Mouse (Mus musculus) liver, adult 2 months (tissue): ENCODE results near the gene Phtf2. TPM values are rescaled to one million over a fixed set of nuclear protein-coding genes. Genes with fewer than 3 reads are reported as not detected.
A peak's percentile ranks its signal among the peaks of the same experiment; 100 is the strongest.
"Not testable (repeated sequence)": the region's sequence is repeated elsewhere in the genome, so short reads cannot be mapped to it uniquely, and the experiment has no call there.

Source experiments
- DNase-seq: peaks from one replicate; pipeline ENCODE4 v3.0.0-alpha.2; 2011; ENCODE audit warnings: low read depth, low spot score; ENCODE audit errors: extremely low read depth
- H3K27ac ChIP-seq: fragments of 200-500 bp; replicated peaks from 2 replicates; pipeline ENCODE4 v1.5.1; 2012; ENCODE audit warnings: low read depth, mild to moderate bottlenecking, control low read depth, inconsistent platforms, low read length; ENCODE audit not compliant: insufficient read depth
- H3K27me3 ChIP-seq: fragments of 200-500 bp; 2 replicates; pipeline ENCODE4 v1.6.1; 2012; ENCODE audit warnings: mild to moderate bottlenecking, moderate library complexity, low read length, inconsistent platforms; ENCODE audit not compliant: control insufficient read depth, insufficient read depth
- H3K36me3 ChIP-seq: fragments of 200-500 bp; 2 replicates; pipeline ENCODE4 v1.6.1; 2012; ENCODE audit warnings: low read length, inconsistent platforms; ENCODE audit not compliant: control insufficient read depth, insufficient read depth
- H3K4me1 ChIP-seq: fragments of 200-500 bp; 2 replicates; pipeline ENCODE4 v1.6.1; 2011; ENCODE audit warnings: low read length; ENCODE audit not compliant: control insufficient read depth, insufficient read depth
- H3K4me3 ChIP-seq: fragments of 200-500 bp; 2 replicates; pipeline ENCODE4 v1.5.1; 2011; ENCODE audit warnings: low read depth, mild to moderate bottlenecking, control low read depth, low read length, moderate library complexity; ENCODE audit not compliant: insufficient read depth
- H3K79me2 ChIP-seq: fragments of 200-500 bp; 2 replicates; pipeline ENCODE4 v1.6.1; 2012; ENCODE audit warnings: inconsistent platforms, mild to moderate bottlenecking, low read length, moderate library complexity; ENCODE audit not compliant: control insufficient read depth, insufficient read depth
- H3K9ac ChIP-seq: fragments of 200-500 bp; 2 replicates; pipeline ENCODE4 v1.6.1; 2012; ENCODE audit warnings: low read depth, mild to moderate bottlenecking, control low read depth, inconsistent platforms, low read length
- CTCF ChIP-seq: fragments of 200-500 bp; IDR thresholded peaks from 2 replicates; pipeline ENCODE4 v1.5.1; 2011; ENCODE audit warnings: low read depth, low read length, control low read depth
- POLR2A ChIP-seq: fragments of 200-500 bp; IDR thresholded peaks from 2 replicates; pipeline ENCODE4 v1.6.1; 2011; ENCODE audit warnings: low read length, control low read depth; ENCODE audit not compliant: insufficient read depth; ENCODE audit errors: extremely low read depth
- WGBS: fragments of 180-500 bp; shearing (Covaris S2); methylation state at CpG from one replicate; pipeline ENCODE4 v1.1.7; 2018; 5-methylcytosine and 5-hydroxymethylcytosine counted together
- polyA plus RNA-seq: library from polyadenylated mRNA; depleted of rRNA; stranded (reverse); fragments of >200 nt; gene quantifications from 2 replicates; pipeline ENCODE4 v1.2.3, GENCODE M21; 2012
- total RNA-seq: library from RNA; depleted of rRNA; stranded (reverse); fragments of >200 nt; gene quantifications from 2 replicates; pipeline ENCODE4 v1.2.3, GENCODE M21; 2014

Phtf2 gene
- total and polyA plus RNA-seq, 2 experiments, result 1.2 to 6.2 TPM

- DNase-seq, result no peak
- no peaks in the 10 kb centered on the region for H3K27me3 ChIP-seq
- no peak for TF ChIP-seq CTCF
- no peak for TF ChIP-seq POLR2A
- no peaks in the 10 kb centered on the region for H3K36me3 ChIP-seq
- no peak overlapping the region for H3K4me3 ChIP-seq
- H3K4me1 ChIP-seq, result no peaks in the 10 kb centered on the region
- no peaks in the 10 kb centered on the region; the same call in 1 of the 2 replicates for H3K79me2 ChIP-seq
- H3K27ac ChIP-seq, result no peak overlapping the region
- WGBS, result 88% methylated on average over 2 of the region's 2 CpGs
- no peak overlapping the region for H3K9ac ChIP-seq
Measured at GRCm38 (mm10) chr5:20815094-20815493, 66.8 kb downstream of the Phtf2 start.

DNA sequence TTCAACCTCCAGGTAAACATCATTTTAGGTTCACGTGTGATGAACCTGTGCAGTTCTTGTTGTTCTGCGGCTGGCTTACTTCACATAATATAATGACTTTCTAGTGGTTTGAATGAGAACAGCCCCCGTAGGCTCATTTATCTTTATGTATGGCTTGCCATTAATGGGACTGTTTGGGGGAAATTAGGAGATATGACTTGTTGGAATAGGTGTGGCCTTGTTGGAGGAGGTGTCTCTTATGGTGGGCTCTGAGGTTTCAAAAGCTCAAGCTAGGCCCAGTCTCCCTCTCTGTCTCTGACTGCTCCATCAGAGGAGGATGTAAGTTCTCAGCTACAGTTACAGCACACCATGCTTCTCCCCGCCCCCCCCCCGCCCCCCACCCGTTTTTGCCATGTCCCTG, 71.5 kb downstream of the Phtf2 start:
- no peak for TF ChIP-seq POLR2A
- no peak for TF ChIP-seq CTCF
- Histone ChIP-seq H3K36me3 (peaks cover 3% of the 10 kb centered on the region; the same call in 1 of the 2 replicates), H3K4me1 (no peaks in the 10 kb centered on the region), H3K4me3 (no peak overlapping the region), H3K9ac (no peak overlapping the region), H3K27me3 (no peaks in the 10 kb centered on the region), H3K27ac (no peak overlapping the region), H3K79me2 (no peaks in the 10 kb centered on the region)
- no peak for DNase-seq
- WGBS, result 86% methylated on average over 6 of the region's 6 CpGs

GRCm38 (mm10) chr5:20795932-20796331, 86.0 kb downstream of the Phtf2 start:
- H3K4me3 ChIP-seq, result no peak overlapping the region

GRCm38 (mm10) chr5:20791793-20792554, 90.0 kb downstream of the Phtf2 start:
- Histone ChIP-seq H3K79me2 (no peaks in the 10 kb centered on the region), H3K27ac (no peak overlapping the region), H3K36me3 (peaks cover 9% of the 10 kb centered on the region; the same call in 1 of the 2 replicates), H3K27me3 (no peaks in the 10 kb centered on the region), H3K4me1 (no peaks in the 10 kb centered on the region), H3K4me3 (no peak overlapping the region), H3K9ac (no peak overlapping the region)
- peak; percentile 23 for DNase-seq
- 55% methylated on average over 10 of the region's 10 CpGs for WGBS
- TF ChIP-seq CTCF, result no peak
- no peak for TF ChIP-seq POLR2A

More at GRCm38 (mm10) chr5:20795932-20796331, 86.0 kb downstream of the Phtf2 start:
- H3K27me3 ChIP-seq, result no peaks in the 10 kb centered on the region
- H3K9ac ChIP-seq, result no peak overlapping the region
- H3K79me2 ChIP-seq, result no peaks in the 10 kb centered on the region
- 89% methylated on average over 5 of the region's 5 CpGs for WGBS
- no peak overlapping the region for H3K27ac ChIP-seq
- no peaks in the 10 kb centered on the region for H3K4me1 ChIP-seq
- DNase-seq, result no peak
- H3K36me3 ChIP-seq, result peaks cover 4% of the 10 kb centered on the region; the same call in 1 of the 2 replicates
- TF ChIP-seq POLR2A (no peak), CTCF (no peak)

DNA sequence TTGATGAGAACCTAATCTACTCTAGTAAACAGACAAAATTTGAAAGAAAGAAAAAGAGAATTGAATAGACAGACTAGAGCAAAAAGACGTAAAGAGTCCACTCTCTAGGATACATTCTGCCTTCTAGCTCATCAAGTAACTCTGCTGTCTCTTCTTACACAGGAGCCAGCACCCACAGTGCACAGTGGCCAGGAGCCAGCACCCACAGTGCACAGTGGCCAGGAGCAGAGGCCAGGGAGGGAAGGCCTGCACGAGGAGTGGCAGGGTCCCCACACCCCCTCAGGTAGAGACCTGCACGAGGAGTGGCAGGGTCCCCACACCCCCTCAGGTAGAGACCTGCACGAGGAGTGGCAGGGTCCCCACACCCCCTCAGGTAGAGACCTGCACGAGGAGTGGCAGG, 95.5 kb downstream of the Phtf2 start:
- not testable (repeated sequence) for H3K36me3 ChIP-seq, H3K9ac ChIP-seq, H3K27me3 ChIP-seq, H3K27ac ChIP-seq, H3K79me2 ChIP-seq, H3K4me3 ChIP-seq, DNase-seq, H3K4me1 ChIP-seq
- 92% methylated on average over 3 of the region's 5 CpGs for WGBS

DNA sequence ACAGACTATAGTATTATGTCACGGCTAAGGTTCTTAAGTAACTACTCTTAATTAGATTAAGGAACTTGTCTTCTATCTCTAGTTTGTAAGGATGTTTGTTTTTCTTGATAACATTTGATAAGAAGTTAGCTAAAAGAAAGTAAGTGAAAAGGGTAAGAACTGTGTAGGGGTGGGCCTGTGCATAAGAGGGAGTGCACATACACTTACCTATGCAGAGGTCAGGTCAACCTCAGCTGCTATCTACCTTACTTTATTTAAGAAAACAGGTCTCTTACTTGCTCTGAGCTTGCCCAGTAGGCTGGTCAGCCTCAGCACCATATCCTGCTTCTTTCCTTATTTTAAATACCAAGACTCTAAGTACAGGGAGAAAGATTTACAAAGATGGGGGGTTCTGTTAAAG, 100.8 kb downstream of the Phtf2 start:
- no peak overlapping the region for H3K27ac ChIP-seq
- H3K9ac ChIP-seq, result no peak overlapping the region
- H3K27me3 ChIP-seq, result no peaks in the 10 kb centered on the region
- H3K79me2 ChIP-seq, result no peaks in the 10 kb centered on the region
- H3K36me3 ChIP-seq, result peaks cover 5% of the 10 kb centered on the region
- 95% methylated on average over 1 of the region's 1 CpGs for WGBS
- TF ChIP-seq POLR2A (no peak), CTCF (no peak)
- H3K4me1 ChIP-seq, result peaks cover 2% of the 10 kb centered on the region; the same call in 1 of the 2 replicates
- no peak overlapping the region for H3K4me3 ChIP-seq
- DNase-seq, result no peak
